Mouse (Mus musculus) cerebellum, adult (tissue): ENCODE results near the gene Trpv5.

Source experiments
- ATAC-seq: cut with Nextera tagmentation; 2 replicates; pipeline ENCODE4 v1.9.2; 2017; ENCODE audit warnings: mild to moderate bottlenecking, moderate library complexity, mixed read lengths; ENCODE audit not compliant: insufficient number of reproducible peaks, low FRiP score, low TSS enrichment

Gene Trpv5

DNA sequence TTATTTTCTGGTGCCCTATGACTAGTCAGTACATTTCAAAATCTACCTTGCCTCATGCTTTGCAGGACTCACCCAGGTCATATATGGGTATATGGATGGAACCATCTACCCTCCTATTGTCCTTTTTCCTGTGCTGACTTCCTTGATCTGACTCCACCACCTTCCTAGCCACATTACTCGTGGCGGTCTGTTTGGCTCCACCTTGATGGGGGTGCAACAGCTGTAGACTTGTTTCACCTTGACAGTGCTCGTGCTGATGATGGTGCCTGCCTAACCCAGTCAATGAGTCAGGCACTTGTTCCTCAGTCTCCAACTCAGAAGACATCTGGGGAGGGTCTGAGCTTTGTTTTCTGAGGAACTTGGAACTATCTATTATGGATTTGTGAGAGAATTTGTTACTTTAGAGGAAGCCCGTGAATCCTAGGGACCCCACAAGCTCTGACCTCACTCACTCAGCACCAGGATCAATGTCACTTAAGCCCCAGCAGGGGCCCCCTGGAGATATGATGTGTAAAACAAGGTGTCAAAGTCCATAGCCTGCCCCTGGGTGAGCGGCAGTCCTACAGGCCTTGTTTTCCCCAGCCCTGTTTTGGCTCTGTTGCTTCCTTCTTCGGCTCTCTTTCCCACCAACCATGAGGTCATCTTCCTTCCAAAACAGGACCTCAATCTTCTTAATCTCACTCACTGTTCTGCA lies 39.2 kb downstream of the Trpv5 start:
- ATAC-seq, result no peak

DNA sequence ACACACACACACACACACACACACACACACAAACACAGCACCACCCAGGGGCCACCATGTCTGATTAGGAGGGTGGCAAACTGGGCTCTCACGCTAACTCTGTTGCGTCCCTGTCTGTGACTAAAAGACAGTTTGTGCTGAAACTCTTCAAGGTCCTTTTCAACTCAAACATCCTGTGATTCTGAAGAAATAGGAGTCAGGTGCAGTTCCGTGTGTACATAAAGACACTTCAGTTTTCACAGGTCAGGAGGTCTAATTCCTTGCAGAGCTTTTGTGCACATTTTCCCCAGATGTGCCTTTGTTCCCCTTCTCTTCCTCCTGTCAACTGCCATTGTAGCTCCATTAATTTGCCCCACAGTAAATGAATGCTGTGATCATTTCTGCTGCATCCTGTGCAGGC lies 40.1 kb downstream of the Trpv5 start:
- ATAC-seq, result no peak

DNA sequence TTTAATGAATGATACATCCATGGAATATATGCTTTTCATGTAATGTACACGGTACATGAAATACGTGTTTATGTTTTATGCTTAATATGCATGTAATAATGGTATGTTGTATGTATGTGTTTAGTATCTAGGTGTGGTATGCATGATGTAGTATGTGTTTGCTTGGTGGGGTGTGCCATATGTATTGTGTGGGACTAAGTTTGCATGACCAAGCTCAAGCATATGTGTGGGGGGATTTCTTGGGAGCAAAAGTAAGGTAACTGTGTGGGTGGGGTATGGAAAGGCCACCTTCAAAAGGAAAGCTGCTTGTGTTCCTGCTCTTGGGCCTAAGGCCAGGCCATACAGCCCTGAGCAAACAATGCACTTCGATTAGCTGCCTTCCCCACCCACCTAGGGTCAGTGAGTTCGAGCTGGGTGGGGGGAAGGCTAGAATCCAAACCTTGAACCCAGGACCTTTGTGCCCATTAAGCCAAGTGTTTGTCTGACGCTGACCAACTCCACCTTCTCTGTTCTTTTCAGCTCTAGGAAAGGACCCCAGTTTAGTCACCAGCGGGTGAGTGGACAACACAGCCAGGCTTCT lies 42.6 kb downstream of the Trpv5 start:
- no peak for ATAC-seq

DNA sequence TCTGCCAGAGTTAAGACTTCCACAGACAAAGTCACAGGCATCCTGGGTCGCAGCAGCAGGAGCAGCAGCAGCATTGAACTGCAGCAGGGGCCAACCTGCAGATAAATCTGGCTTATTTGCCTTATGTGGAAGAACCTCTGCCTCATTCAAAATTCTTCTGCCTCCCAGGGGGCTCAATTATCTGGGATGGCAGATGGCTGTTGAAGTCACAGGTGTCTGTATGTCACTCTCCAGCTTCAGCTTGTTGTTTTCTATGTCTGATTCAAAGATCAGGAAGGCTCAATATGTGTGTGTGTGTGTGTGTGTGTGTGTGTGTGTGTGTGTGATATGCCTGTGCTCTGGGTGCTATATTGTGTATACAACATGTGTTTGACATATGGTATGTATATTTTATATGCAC lies 43.2 kb downstream of the Trpv5 start:
- no peak for ATAC-seq

DNA sequence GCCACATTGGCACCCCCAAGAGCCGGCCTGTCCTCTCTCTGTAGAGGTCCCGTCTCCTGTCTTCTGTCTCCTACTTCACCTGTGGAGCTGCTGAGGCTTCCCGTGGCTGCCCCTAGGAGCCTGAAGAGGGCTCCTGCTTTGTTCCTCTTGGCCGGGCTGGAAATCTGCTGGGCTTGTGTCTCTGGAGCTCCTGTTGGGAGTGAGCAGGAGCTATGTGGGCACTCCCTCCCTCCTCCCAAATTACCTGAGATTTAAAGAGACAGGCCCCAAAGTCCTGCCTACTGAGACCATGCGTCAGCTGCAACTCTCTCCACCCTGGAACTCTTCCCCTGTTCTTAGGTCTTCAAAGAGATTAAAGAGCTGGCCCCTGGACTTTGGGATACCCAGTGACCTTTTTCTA lies 44.4 kb downstream of the Trpv5 start, which contains the start of gene Trpv6:
Trpv6 (minus strand) TSS at position 228 of the 400 bp plus-strand sequence.
- no peak for ATAC-seq

DNA sequence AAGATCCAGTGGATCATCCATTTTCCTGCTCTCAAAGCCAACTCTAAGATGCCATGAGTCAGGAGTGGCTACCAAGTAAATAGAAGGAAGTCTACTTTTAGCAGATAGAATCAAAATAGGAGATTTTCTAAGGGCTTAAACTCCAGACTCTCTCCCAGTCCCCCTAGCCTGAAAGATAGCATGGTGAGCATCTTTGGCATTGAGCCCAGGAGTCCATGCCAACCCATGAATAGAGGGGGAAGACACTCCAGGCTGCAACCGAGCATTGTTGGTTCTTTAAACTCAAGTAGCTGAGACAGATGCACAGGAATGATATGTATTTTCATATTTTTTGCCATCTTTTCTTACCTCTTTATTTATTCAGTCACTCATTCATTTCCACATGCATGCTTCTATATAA lies 45.4 kb downstream of the Trpv5 start:
- ATAC-seq, result no peak

DNA sequence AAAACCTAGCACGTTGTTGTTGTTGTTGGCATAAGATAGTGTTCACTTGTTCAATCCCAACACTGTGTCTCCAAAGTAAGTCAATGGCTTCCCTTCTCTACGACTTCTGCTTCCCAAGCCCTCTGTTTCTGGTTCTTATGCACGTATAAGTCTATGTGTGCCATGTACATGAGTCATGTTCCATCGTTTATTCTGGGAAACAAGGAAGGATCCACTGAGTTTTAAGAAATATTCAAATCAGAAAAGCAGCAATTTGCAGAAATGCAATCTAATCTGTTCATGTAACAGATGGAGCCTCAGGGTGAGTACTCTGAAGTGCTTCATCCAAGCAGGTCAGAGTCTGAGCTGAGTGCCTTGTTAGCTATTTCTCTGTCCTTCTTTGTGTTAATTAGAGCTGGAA lies 49.0 kb downstream of the Trpv5 start:
- ATAC-seq, result no peak

DNA sequence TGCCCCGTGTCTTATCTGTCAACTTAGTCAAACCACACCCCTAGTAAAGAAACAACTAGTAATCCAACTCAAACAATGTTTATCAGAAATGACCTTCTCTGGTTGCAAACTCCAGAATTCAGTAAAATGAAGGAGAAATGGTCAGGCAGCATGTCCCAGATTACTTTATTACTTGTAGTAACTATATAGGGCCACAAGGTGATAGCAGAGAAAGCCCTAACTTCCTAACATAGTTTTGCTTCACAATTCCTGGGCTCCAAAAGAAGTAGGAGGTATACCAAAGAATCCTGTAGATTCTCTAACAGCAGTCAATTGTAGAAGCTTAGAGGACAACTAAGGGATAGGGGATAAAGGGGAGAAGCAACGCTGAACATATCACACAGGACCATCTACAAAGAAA lies 49.8 kb downstream of the Trpv5 start:
- ATAC-seq, result no peak

DNA sequence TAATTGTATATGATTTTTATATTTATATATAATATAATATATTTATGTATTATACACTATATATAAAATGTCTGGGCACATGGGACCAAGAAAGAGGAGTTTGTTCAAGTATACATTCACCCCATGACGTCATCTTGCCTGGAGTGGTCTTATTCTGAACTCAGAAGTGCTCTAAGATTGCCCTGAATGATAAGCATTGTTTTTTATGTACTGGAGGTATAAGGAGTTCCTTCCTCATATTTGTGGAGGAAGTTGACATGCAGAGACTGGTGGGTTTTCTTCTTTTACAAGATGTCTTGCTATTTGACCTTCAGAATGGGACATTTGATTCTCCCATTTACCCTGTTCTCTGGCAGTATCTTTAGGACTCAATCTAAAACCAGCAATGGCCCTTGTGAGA lies 52.4 kb downstream of the Trpv5 start:
- ATAC-seq, result no peak

DNA sequence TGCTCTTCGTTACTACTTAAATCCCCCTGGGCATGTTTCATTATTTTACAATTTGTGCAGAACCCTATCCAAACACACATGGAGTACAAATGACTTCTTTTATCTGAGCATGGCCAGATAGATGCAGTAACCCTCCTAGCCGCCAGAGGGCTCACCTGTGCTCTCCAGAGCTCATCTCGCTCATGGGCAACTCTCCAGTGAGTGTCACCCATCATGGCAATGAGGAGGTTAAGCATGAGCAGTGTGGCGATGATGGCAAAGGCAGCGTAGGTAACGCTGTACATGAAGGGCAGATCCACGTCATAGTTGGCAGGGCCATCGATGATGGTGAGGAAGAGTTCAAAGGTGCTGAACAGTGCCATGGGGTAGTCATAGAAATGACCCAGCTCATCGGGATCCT lies 57.9 kb downstream of the Trpv5 start:
- no peak for ATAC-seq

DNA sequence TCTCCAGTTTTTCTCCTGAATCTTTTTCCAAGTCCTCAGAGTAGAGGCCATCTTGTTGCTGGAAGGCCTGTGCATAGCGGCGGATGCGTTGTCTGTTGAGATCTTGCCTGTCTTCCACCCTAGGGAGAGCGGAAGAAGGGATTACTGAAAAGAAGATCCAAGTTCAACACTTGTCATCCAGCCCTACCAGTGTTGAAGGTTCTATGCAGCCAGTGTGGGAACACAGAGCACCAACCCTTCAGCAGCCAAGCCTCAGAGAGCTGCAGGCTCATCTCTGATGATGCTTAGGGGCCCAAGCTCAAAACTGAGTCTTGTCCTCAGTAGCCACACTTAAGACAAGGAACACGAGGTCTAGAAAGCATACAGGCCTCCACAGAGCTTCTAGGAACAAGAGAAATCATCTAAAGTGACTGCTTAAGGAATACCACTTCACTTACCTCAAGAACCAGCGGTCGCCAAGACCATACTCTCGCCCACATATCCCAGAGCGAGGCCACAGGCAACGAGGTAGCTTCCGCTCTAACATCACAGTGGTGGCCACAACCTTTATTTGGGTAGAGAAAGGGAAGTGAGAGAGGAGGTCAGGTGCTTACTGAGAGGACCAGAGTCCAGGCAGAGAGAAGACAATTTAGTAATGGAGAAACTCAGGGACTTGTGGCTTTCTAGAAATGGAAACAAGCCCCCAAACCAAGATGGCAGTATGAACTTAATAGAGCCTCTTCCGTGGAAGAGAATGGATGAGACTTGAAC lies 59.2 kb downstream of the Trpv5 start:
- no peak for ATAC-seq

DNA sequence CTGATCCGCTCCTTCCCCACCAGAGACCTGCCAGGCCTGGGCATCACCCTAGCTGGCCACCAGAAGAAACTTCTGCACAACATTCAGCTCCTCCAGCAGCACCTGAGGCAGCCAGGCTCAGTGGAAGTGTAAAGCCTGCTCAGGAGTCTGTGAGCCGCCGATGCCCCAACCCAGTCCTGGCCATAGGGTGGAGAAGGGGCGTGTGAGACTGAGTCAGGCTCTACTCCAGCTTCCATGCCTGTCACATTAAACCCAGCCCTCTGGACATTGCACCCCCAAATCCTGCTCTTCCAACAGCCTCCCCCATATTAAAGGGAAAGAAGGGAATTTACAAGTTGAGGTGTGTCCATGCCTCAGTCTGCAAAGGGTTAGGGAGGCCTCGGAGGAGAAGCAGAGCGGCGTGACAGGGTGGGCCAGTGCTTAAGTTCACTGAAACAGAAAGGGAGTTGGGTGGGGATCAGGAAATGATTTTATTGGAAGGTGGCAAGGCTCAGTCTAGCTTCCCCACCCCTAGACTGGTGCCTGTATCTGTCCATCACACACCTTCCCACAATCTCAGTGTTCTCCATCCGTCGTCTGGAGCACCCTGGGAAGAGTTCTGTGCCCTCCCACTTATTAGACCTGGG lies 60.3 kb downstream of the Trpv5 start:
- ATAC-seq, result no peak

DNA sequence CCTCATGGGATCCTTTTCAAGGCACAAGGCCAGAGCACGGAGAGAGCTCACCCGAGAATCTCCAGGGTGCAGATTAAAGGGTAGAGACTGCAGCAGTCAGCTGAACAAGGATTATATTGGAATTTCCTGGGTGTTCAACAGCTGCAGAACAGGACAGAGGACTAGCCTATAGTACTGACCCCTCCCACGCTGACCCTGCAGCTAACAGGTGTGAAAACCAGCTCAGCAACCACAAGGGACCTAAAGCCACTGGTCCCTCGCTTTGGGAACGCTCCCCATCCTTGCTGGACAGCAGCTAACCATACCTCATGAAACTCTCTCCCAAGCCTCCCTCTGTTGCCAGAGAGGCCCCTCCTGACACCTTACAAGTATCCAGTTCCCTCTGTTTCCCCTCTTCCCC lies 72.9 kb downstream of the Trpv5 start:
- ATAC-seq, result no peak

DNA sequence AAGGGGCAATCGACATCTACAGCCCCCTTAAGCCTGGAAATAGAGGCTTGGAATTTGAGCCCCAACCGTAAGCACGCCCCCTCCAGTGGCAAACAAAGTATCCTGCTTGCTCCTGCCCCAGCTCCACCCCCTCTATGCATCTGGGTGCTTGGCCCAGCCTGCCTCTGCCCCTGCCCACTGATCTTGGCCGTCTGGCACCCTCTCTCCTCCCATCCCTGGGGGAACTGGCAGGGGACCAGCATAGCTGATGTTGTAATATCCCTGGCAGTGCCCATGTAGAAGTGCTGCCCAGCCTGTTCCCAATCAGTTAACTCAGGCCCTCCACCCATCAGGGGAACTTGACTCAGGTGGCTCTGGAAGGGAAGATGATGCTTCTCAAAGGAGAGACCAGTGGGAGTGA lies 74.4 kb downstream of the Trpv5 start:
- 0 out of 2 replicates have a peak, but pooled peaks have one; percentile 4 for ATAC-seq

DNA sequence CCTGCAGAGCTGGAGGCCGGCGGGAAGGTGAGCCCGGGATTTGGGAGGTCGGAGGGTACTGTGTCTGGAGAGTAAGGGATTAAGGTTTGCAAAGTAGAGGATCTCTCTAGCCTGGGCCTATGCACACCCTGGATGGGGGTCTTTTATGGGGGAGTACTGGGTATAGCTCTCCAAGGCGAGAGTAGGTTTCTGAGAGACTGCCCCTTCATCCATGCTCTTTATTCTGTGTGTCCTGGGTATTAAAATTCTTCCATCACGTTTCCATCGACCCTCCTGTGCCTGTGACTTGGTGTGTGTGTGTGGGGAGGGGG lies 74.8 kb downstream of the Trpv5 start:
- no peak for ATAC-seq

DNA sequence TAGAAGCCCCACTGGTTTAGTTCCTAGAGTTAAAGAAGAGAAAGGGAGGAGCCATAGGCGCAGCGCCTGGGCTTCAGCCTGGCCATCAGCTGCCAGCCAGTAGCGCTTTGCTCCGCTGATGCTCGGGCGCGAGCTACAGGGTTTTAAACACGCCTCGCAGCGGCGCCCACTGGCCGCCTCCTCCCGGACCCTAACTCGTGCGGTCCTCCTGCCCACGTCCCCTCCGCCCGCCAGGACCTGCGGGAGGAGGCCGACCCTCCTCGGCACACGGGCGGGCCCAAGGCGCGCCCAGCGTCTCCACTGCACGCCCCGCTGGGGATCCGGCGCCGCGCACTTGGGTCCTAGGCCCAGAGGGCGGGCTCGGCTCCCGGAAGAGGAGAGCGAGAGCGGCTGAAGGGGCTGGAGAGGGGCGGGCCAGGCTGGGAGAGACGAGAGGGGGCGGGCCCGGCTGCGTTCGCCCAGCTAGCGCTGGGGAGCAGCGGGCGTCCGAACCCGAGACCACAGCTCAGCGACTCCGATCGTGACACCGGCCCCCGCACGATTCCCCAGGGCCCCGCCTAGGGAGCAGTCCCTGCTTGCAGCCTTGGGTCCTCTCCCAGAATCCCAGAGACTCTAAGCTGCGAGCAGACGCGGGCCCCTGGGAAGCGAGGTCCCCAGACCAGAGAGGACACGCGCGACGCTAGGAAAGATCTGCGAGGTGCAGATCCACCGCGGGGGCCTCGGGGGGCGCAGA lies 75.3 kb downstream of the Trpv5 start, which contains the start of gene Ephb6:
Ephb6 (plus strand) TSS at position 422 of the 733 bp plus-strand sequence.
- ATAC-seq, result peak; percentile 72

DNA sequence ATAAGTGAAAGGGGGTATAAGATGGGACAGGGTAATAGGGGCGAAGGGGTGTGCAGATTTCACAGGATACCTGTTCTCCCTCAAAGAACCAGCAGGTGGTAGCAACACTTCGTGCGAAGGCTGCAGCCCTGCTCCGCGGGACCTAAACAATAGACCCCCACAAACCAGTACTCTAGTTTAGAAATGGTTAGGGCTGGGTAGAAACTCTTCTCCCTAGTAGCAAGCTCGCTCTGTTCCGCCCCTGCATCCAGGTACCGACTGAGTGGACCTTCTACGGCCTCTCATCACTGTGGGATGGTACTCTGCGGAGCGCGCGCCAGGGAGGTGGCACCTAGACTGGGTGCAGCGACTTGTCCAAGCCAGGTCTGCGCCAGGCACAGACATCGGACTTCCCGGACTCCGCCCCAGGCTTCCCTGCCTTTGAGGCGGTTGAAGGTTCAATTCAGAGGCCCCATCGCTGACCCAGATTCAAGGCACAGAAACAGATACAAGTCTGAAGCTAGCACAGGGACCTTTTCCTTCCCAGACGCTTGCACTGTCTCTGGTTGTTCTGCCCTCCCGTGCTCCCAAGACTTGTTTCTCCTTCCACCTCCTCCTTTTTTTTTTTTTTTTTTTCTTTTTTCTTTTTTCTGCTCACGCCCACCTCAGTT lies 76.0 kb downstream of the Trpv5 start:
- 0 out of 2 replicates have a peak, but pooled peaks have one; percentile 27 for ATAC-seq
